Mouse (Mus musculus) left cerebral cortex, postnatal 25 days (tissue): Measurements from ENCODE around the gene Otud7a. TPM values are rescaled to one million over a fixed set of nuclear protein-coding genes. Genes with fewer than 3 reads are reported as not detected.

Experiments
- DNase-seq, 2 experiments: peaks; one replicate each; pipeline ENCODE4 v3.0.0; 2022; ENCODE audit warnings: low spot score in 2 of 2, mixed read lengths in 1 of 2
- intact Hi-C: fragments of 180-260 bp; cut with DNase I; formaldehyde crosslinking; loops from one replicate; pipeline ENCODE4 v1.15.1; 2025
- total RNA-seq, 2 experiments: library from RNA; stranded (reverse); gene quantifications; 2 replicates each; pipeline ENCODE4 v1.2.3; 2021

Otud7a gene
- total RNA-seq, 2 experiments from 2014 or later = 76.4 to 81.9 TPM

GRCm38 (mm10) chr7:63754573-63755475 lies 310.3 kb downstream of the Otud7a start:
- intact Hi-C loops = loop anchor here (1.0 to 10.0 kb wide), 5 partner anchors 142 to 990 kb away; no protein-coding TSS in a partner anchor
- DNase-seq = peak; percentile 83 to 90

- intact Hi-C loops = loop anchor here (1.0 to 10.0 kb wide), 4 partner anchors 142 to 989 kb away; no protein-coding TSS in a partner anchor
- peak; percentile 82 to 89 for DNase-seq
These were observed 311.0 kb downstream of the Otud7a start for GRCm38 (mm10) chr7:63755476-63755948.

- intact Hi-C loops = loop anchor here (10.0 kb wide), 2 partner anchors 308 to 988 kb away; no protein-coding TSS in a partner anchor
- DNase-seq = no peak
These were observed 312.7 kb downstream of the Otud7a start for GRCm38 (mm10) chr7:63757136-63757677.

GRCm38 (mm10) chr7:63757678-63758239 lies 313.2 kb downstream of the Otud7a start:
- no peak for DNase-seq
- intact Hi-C loops = loop anchor here (10.0 kb wide), 2 partner anchors 307 to 987 kb away; no protein-coding TSS in a partner anchor

- intact Hi-C loops = loop anchor here (10.0 kb wide), 2 partner anchors 306 to 986 kb away; no protein-coding TSS in a partner anchor
- no peak for DNase-seq
These were observed 313.8 kb downstream of the Otud7a start for GRCm38 (mm10) chr7:63758240-63758826.

- intact Hi-C loops = loop anchor here (10.0 kb wide), 2 partner anchors 305 to 985 kb away; no protein-coding TSS in a partner anchor
- DNase-seq = no peak
These were observed 315.1 kb downstream of the Otud7a start for GRCm38 (mm10) chr7:63759606-63760005.

- DNase-seq = peak in 1 of 2 experiments; percentile 1
- intact Hi-C loops = no loop called here
These were observed 318.0 kb downstream of the Otud7a start for GRCm38 (mm10) chr7:63762529-63762928.

- intact Hi-C loops = no loop called here
- peak in 1 of 2 experiments; percentile 52 for DNase-seq
These were observed 324.0 kb downstream of the Otud7a start for GRCm38 (mm10) chr7:63768398-63769029.

GRCm38 (mm10) chr7:63773268-63773667 lies 328.7 kb downstream of the Otud7a start:
- intact Hi-C loops = no loop called here
- no peak for DNase-seq

GRCm38 (mm10) chr7:63774291-63774690 lies 329.7 kb downstream of the Otud7a start:
- intact Hi-C loops = no loop called here
- peak in 1 of 2 experiments; percentile 85 for DNase-seq

- intact Hi-C loops = no loop called here
- peak in 1 of 2 experiments; percentile 62 for DNase-seq
These were observed 332.8 kb downstream of the Otud7a start for GRCm38 (mm10) chr7:63777328-63777727.

- DNase-seq = no peak
- intact Hi-C loops = no loop called here
These were observed 336.3 kb downstream of the Otud7a start for GRCm38 (mm10) chr7:63780821-63781220.

GRCm38 (mm10) chr7:63789743-63790142 lies 345.2 kb downstream of the Otud7a start:
- DNase-seq = no peak
- intact Hi-C loops = loop anchor here (5.0 kb wide), 1 partner anchor 33 kb away; no protein-coding TSS in a partner anchor

GRCm38 (mm10) chr7:63796001-63796632 lies 351.6 kb downstream of the Otud7a start:
- DNase-seq = no peak
- intact Hi-C loops = loop anchor here (2.0 kb wide), 1 partner anchor 17 kb away; no protein-coding TSS in a partner anchor

- intact Hi-C loops = no loop called here
- no peak for DNase-seq
These were observed 353.9 kb downstream of the Otud7a start for GRCm38 (mm10) chr7:63798446-63798845.

GRCm38 (mm10) chr7:63799304-63799703 lies 354.8 kb downstream of the Otud7a start:
- no peak for DNase-seq
- intact Hi-C loops = no loop called here

GRCm38 (mm10) chr7:63802751-63803150 lies 358.2 kb downstream of the Otud7a start:
- no peak for DNase-seq
- intact Hi-C loops = no loop called here
